Mouse (Mus musculus) urinary bladder, adult 2 months (tissue): Measurements from ENCODE around the gene Stard3. TPM values are rescaled to one million over a fixed set of nuclear protein-coding genes. Genes with fewer than 3 reads are reported as not detected.

ENCODE experiments used
- DNase-seq: peaks from one replicate; pipeline ENCODE4 v3.0.0; 2022; ENCODE audit warnings: low spot score
- polyA plus RNA-seq: library from polyadenylated mRNA; depleted of rRNA; stranded (reverse); fragments of >200 nt; gene quantifications from 2 replicates; pipeline ENCODE4 v1.2.3, GENCODE M21; 2012; rRNA removed

Stard3 gene
- polyA plus RNA-seq, 1 experiment = 45.8 TPM

- no peak for DNase-seq
These were observed 36.1 kb downstream of the Stard3 start for GRCm38 (mm10) chr11:98394301-98394700.

GRCm38 (mm10) chr11:98395041-98395440 is 36.9 kb downstream of the Stard3 start:
- DNase-seq = no peak

- DNase-seq = no peak
These were observed 39.8 kb downstream of the Stard3 start for GRCm38 (mm10) chr11:98397946-98398345.

- peak; percentile 79 for DNase-seq
These were observed 42.1 kb downstream of the Stard3 start, which contains the start of gene Pgap3 for GRCm38 (mm10) chr11:98400161-98400726. Pgap3 (minus strand) TSS chr11:98400490.

GRCm38 (mm10) chr11:98400816-98401215 is 42.6 kb downstream of the Stard3 start:
- DNase-seq = no peak

- no peak for DNase-seq
These were observed 48.5 kb downstream of the Stard3 start for GRCm38 (mm10) chr11:98406621-98407020.

GRCm38 (mm10) chr11:98408872-98409271 is 50.7 kb downstream of the Stard3 start:
- no peak for DNase-seq

GRCm38 (mm10) chr11:98409341-98409822 is 51.2 kb downstream of the Stard3 start:
- DNase-seq = no peak

- peak; percentile 67 for DNase-seq
These were observed 54.2 kb downstream of the Stard3 start, which contains the start of gene Erbb2 for GRCm38 (mm10) chr11:98412273-98412796. Erbb2 (plus strand) TSS chr11:98412470.

GRCm38 (mm10) chr11:98412797-98413301 is 54.7 kb downstream of the Stard3 start:
- DNase-seq = no peak

- no peak for DNase-seq
These were observed 55.6 kb downstream of the Stard3 start for GRCm38 (mm10) chr11:98413731-98414130.

GRCm38 (mm10) chr11:98414162-98414561 is 56.0 kb downstream of the Stard3 start:
- DNase-seq = no peak

- DNase-seq = no peak
These were observed 58.9 kb downstream of the Stard3 start for GRCm38 (mm10) chr11:98417074-98417473.

GRCm38 (mm10) chr11:98418273-98418672 is 60.1 kb downstream of the Stard3 start:
- DNase-seq = no peak

- DNase-seq = no peak
These were observed 60.9 kb downstream of the Stard3 start for GRCm38 (mm10) chr11:98418939-98419547.

GRCm38 (mm10) chr11:98426592-98426991 is 68.4 kb downstream of the Stard3 start:
- no peak for DNase-seq

- no peak for DNase-seq
These were observed 70.3 kb downstream of the Stard3 start for GRCm38 (mm10) chr11:98428436-98428835.

Other genes with a start within 250 kb of the Stard3 start
- 19.9 and 22.0 TPM in 2 replicates for gene Fbxl20, start 208.0 kb upstream of the Stard3 start, polyA plus RNA-seq
- gene Med1, start 165.1 kb upstream of the Stard3 start, polyA plus RNA-seq = 20.7 and 21.2 TPM in 2 replicates
- gene Cdk12, start 155.3 kb upstream of the Stard3 start, polyA plus RNA-seq = 20.5 and 21.1 TPM in 2 replicates
- not detected in 2 replicates for gene Neurod2, start 28.7 kb upstream of the Stard3 start, polyA plus RNA-seq
- 0.07 and 0.15 TPM in 2 replicates for gene Ppp1r1b, start 10.0 kb upstream of the Stard3 start, polyA plus RNA-seq
- 7.0 and 9.0 TPM in 2 replicates for gene Tcap, start 25.4 kb downstream of the Stard3 start, polyA plus RNA-seq
- 0.10 TPM in 1 of 2 replicates, not detected in the other for gene Pnmt, start 28.1 kb downstream of the Stard3 start, polyA plus RNA-seq
- gene Pgap3, start 42.1 kb downstream of the Stard3 start, polyA plus RNA-seq = 10.5 and 12.7 TPM in 2 replicates
- gene Erbb2, start 54.1 kb downstream of the Stard3 start, polyA plus RNA-seq = 29.2 and 29.5 TPM in 2 replicates
- 105 and 127 TPM in 2 replicates for gene Mien1, start 80.6 kb downstream of the Stard3 start, polyA plus RNA-seq
- 41.1 and 52.0 TPM in 2 replicates for gene Grb7, start 88.0 kb downstream of the Stard3 start, polyA plus RNA-seq
- 8.6 and 10.1 TPM in 2 replicates for gene Ikzf3, start 187.7 kb downstream of the Stard3 start, polyA plus RNA-seq
- gene Zpbp2, start 192.7 kb downstream of the Stard3 start, polyA plus RNA-seq = 1.4 and 2.5 TPM in 2 replicates
- 57.6 and 63.7 TPM in 2 replicates for gene Ormdl3, start 229.0 kb downstream of the Stard3 start, polyA plus RNA-seq
- not detected in 2 replicates for gene Lrrc3c, start 239.9 kb downstream of the Stard3 start, polyA plus RNA-seq